Mouse (Mus musculus): ENCODE measurements at regions not wholly inside any gene's neighbourhood (a gene's known extent, or its start where the extent isn't known, plus 50 kb on each side); places are given as distances from the start of the nearest gene placed in this dataset.

- no peak for TF ChIP-seq CTCF (conservative IDR thresholded peaks at IDR 0.05 in 1 of 2, IDR thresholded peaks at IDR 0.05 in 1 of 2; ENCODE audit: low read depth in 2 of 2, low read length in 2 of 2)
- TF ChIP-seq ZMIZ1 (IDR thresholded peaks at IDR 0.05; ENCODE audit: low read depth, low read length): no peak
- no peak for TF ChIP-seq ZNF384 (IDR thresholded peaks at IDR 0.05; ENCODE audit: low read depth, low read length)
- TF ChIP-seq POLR2AphosphoS2 (IDR thresholded peaks at IDR 0.05; ENCODE audit: low read depth, low read length): no peak
- no peak for TF ChIP-seq E2F4 (IDR thresholded peaks at IDR 0.05; ENCODE audit: insufficient replicate concordance, low read depth, low read length)
- TF ChIP-seq MXI1 (IDR thresholded peaks at IDR 0.05; ENCODE audit: low read depth, low read length): no peak
- no peak for TF ChIP-seq EP300 (IDR thresholded peaks at IDR 0.05; ENCODE audit: low read length)
- TF ChIP-seq ELF1 (IDR thresholded peaks at IDR 0.05; ENCODE audit: low read depth, low read length): no peak
- no peak for TF ChIP-seq KAT2A (IDR thresholded peaks at IDR 0.05; ENCODE audit: insufficient replicate concordance, low read length)
- TF ChIP-seq USF1 (IDR thresholded peaks at IDR 0.05; ENCODE audit: low read depth, low read length): no peak
- TF ChIP-seq RCOR1 (conservative IDR thresholded peaks at IDR 0.05; ENCODE audit: low read depth, low read length): no peak
- no peak for TF ChIP-seq POLR2A (IDR thresholded peaks at IDR 0.05; ENCODE audit: low read depth, low read length)
- no peak for TF ChIP-seq RAD21 (IDR thresholded peaks at IDR 0.05; ENCODE audit: low read depth, low read length)
- no peak for TF ChIP-seq NRF1 (IDR thresholded peaks at IDR 0.05; ENCODE audit: low read depth, low read length)
These were observed 270.8 kb upstream of the Thsd7b start for GRCm38 (mm10) chr1:129002286-129002685.

Measured in CH12.LX (cell line).